Mouse (Mus musculus): ENCODE data around the gene Sema4g. TPM values are rescaled to one million over a fixed set of nuclear protein-coding genes. Genes with fewer than 3 reads are reported as not detected.

Sema4g gene
- polyA plus RNA-seq, 1 experiment, result 11.2 TPM

GRCm38 (mm10) chr19:44989567-44990495 lies 930 bp downstream of the Sema4g start:
- H3K36me3 ChIP-seq (ENCODE audit: control insufficient read depth, insufficient read depth, low read length), result no peaks in the 10 kb centered on the region

GRCm38 (mm10) chr19:44991031-44991430 lies 2.1 kb downstream of the Sema4g start:
- Histone ChIP-seq H3K27ac (ENCODE audit: control insufficient read depth, insufficient read depth, low read depth, low read length) (no peak overlapping the region), H3K4me1 (ENCODE audit: control insufficient read depth, insufficient read depth, low read length) (peaks cover 14% of the 10 kb centered on the region), H3K27me3 (ENCODE audit: control insufficient read depth, insufficient read depth, low read length) (0 out of 2 replicates have a peak, but pooled peaks cover 2% of the 10 kb centered on the region), H3K4me3 (ENCODE audit: control insufficient read depth, low read depth, low read length) (no peak overlapping the region), H3K36me3 (ENCODE audit: control insufficient read depth, insufficient read depth, low read length) (no peaks in the 10 kb centered on the region)
- TF ChIP-seq POLR2A (IDR thresholded peaks at IDR 0.05; ENCODE audit: control insufficient read depth, low read depth, low read length) (no peak), CTCF (IDR thresholded peaks at IDR 0.05; ENCODE audit: control insufficient read depth, insufficient read depth, insufficient replicate concordance, low read depth, low read length) (no peak)

More at GRCm38 (mm10) chr19:44989567-44990495, 930 bp downstream of the Sema4g start:
- Histone ChIP-seq H3K4me3 (ENCODE audit: control insufficient read depth, low read depth, low read length) (peak overlapping the region; percentile 64), H3K4me1 (ENCODE audit: control insufficient read depth, insufficient read depth, low read length) (peaks cover 14% of the 10 kb centered on the region), H3K27ac (ENCODE audit: control insufficient read depth, insufficient read depth, low read depth, low read length) (no peak overlapping the region), H3K27me3 (ENCODE audit: control insufficient read depth, insufficient read depth, low read length) (0 out of 2 replicates have a peak, but pooled peaks cover 2% of the 10 kb centered on the region)
- no peak for TF ChIP-seq CTCF (IDR thresholded peaks at IDR 0.05; ENCODE audit: control insufficient read depth, insufficient read depth, insufficient replicate concordance, low read depth, low read length)
- TF ChIP-seq POLR2A (IDR thresholded peaks at IDR 0.05; ENCODE audit: control insufficient read depth, low read depth, low read length), result no peak

- Histone ChIP-seq H3K27ac (ENCODE audit: control insufficient read depth, insufficient read depth, low read depth, low read length) (no peak overlapping the region), H3K4me1 (ENCODE audit: control insufficient read depth, insufficient read depth, low read length) (peaks cover 14% of the 10 kb centered on the region), H3K4me3 (ENCODE audit: control insufficient read depth, low read depth, low read length) (no peak overlapping the region), H3K36me3 (ENCODE audit: control insufficient read depth, insufficient read depth, low read length) (no peaks in the 10 kb centered on the region), H3K27me3 (ENCODE audit: control insufficient read depth, insufficient read depth, low read length) (0 out of 2 replicates have a peak, but pooled peaks cover 2% of the 10 kb centered on the region)
- TF ChIP-seq POLR2A (IDR thresholded peaks at IDR 0.05; ENCODE audit: control insufficient read depth, low read depth, low read length) (no peak), CTCF (IDR thresholded peaks at IDR 0.05; ENCODE audit: control insufficient read depth, insufficient read depth, insufficient replicate concordance, low read depth, low read length) (no peak)
Measured at GRCm38 (mm10) chr19:44992246-44992645, 3.3 kb downstream of the Sema4g start.

- H3K36me3 ChIP-seq (ENCODE audit: control insufficient read depth, insufficient read depth, low read length), result no peaks in the 10 kb centered on the region
- H3K4me3 ChIP-seq (ENCODE audit: control insufficient read depth, low read depth, low read length), result no peak overlapping the region
- TF ChIP-seq CTCF (IDR thresholded peaks at IDR 0.05; ENCODE audit: control insufficient read depth, insufficient read depth, insufficient replicate concordance, low read depth, low read length), result no peak
- no peak for TF ChIP-seq POLR2A (IDR thresholded peaks at IDR 0.05; ENCODE audit: control insufficient read depth, low read depth, low read length)
- 0 out of 2 replicates have a peak, but pooled peaks cover 2% of the 10 kb centered on the region for H3K27me3 ChIP-seq (ENCODE audit: control insufficient read depth, insufficient read depth, low read length)
- H3K27ac ChIP-seq (ENCODE audit: control insufficient read depth, insufficient read depth, low read depth, low read length), result no peak overlapping the region
- H3K4me1 ChIP-seq (ENCODE audit: control insufficient read depth, insufficient read depth, low read length), result peaks cover 14% of the 10 kb centered on the region
Measured at GRCm38 (mm10) chr19:44992712-44993111, 3.8 kb downstream of the Sema4g start.

GRCm38 (mm10) chr19:44997786-44998185 lies 8.9 kb downstream of the Sema4g start:
- Histone ChIP-seq H3K27me3 (ENCODE audit: control insufficient read depth, insufficient read depth, low read length) (no peaks in the 10 kb centered on the region), H3K4me1 (ENCODE audit: control insufficient read depth, insufficient read depth, low read length) (no peaks in the 10 kb centered on the region), H3K4me3 (ENCODE audit: control insufficient read depth, low read depth, low read length) (no peak overlapping the region), H3K36me3 (ENCODE audit: control insufficient read depth, insufficient read depth, low read length) (no peaks in the 10 kb centered on the region), H3K27ac (ENCODE audit: control insufficient read depth, insufficient read depth, low read depth, low read length) (no peak overlapping the region)
- no peak for TF ChIP-seq POLR2A (IDR thresholded peaks at IDR 0.05; ENCODE audit: control insufficient read depth, low read depth, low read length)

GRCm38 (mm10) chr19:44999647-45000046 lies 10.7 kb downstream of the Sema4g start:
- Histone ChIP-seq H3K27ac (ENCODE audit: control insufficient read depth, insufficient read depth, low read depth, low read length) (no peak overlapping the region), H3K36me3 (ENCODE audit: control insufficient read depth, insufficient read depth, low read length) (no peaks in the 10 kb centered on the region), H3K4me3 (ENCODE audit: control insufficient read depth, low read depth, low read length) (no peak overlapping the region), H3K4me1 (ENCODE audit: control insufficient read depth, insufficient read depth, low read length) (no peaks in the 10 kb centered on the region), H3K27me3 (ENCODE audit: control insufficient read depth, insufficient read depth, low read length) (no peaks in the 10 kb centered on the region)
- TF ChIP-seq CTCF (IDR thresholded peaks at IDR 0.05; ENCODE audit: control insufficient read depth, insufficient read depth, insufficient replicate concordance, low read depth, low read length) (no peak), POLR2A (IDR thresholded peaks at IDR 0.05; ENCODE audit: control insufficient read depth, low read depth, low read length) (no peak)

GRCm38 (mm10) chr19:45002301-45002700 lies 13.4 kb downstream of the Sema4g start:
- Histone ChIP-seq H3K4me3 (ENCODE audit: control insufficient read depth, low read depth, low read length) (no peak overlapping the region), H3K27ac (ENCODE audit: control insufficient read depth, insufficient read depth, low read depth, low read length) (no peak overlapping the region), H3K27me3 (ENCODE audit: control insufficient read depth, insufficient read depth, low read length) (no peaks in the 10 kb centered on the region), H3K4me1 (ENCODE audit: control insufficient read depth, insufficient read depth, low read length) (peaks cover 5% of the 10 kb centered on the region), H3K36me3 (ENCODE audit: control insufficient read depth, insufficient read depth, low read length) (no peaks in the 10 kb centered on the region)
- TF ChIP-seq POLR2A (IDR thresholded peaks at IDR 0.05; ENCODE audit: control insufficient read depth, low read depth, low read length) (no peak), CTCF (IDR thresholded peaks at IDR 0.05; ENCODE audit: control insufficient read depth, insufficient read depth, insufficient replicate concordance, low read depth, low read length) (no peak)
